Mouse (Mus musculus) E14TG2a.4 (cell line): Measurements from ENCODE around the gene Cyth4.

Experiments used
- CTCF ChIP-seq: conservative IDR thresholded peaks from 2 replicates; pipeline ENCODE4 v1.5.1; 2014; ENCODE audit warnings: low read length
- NANOG ChIP-seq: IDR thresholded peaks from 2 replicates; pipeline ENCODE4 v1.6.1; 2014; ENCODE audit warnings: borderline replicate concordance, low read length, mixed read lengths
- POU5F1 ChIP-seq: IDR thresholded peaks from 2 replicates; pipeline ENCODE4 v1.6.1; 2014; ENCODE audit warnings: low read length, borderline replicate concordance

DNA sequence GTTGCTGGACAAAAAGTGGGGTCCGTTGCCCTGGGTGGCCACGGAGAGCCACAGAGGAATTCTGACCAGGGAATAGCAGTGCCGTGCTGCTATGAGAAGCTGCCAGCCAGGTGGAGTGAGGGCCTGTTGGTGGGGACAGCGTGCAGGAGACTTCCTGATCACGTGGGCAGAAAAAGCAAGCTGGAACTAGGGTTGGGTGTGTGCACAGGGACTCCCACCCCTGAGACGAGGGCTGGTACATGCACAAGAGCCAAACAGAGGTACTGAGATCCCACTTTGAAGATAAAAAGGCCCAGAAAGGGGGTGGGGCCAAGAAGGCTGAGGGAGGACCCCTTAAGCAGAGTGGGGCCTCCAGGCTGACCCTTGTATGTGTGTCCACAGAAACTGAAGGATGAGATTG is 7.4 kb downstream of the Cyth4 start:
- TF ChIP-seq NANOG: no peak
- no peak for TF ChIP-seq CTCF
- no peak for TF ChIP-seq POU5F1
